ENCODE assay signal across 14 mouse cellular contexts in genomic region chr11:72475408-72475807, GRCm38 (mm10). TPM values are rescaled to one million over a fixed set of nuclear protein-coding genes. Genes with fewer than 3 reads are reported as not detected.
DNase-seq lines count a peak whose midpoint lies in the region; ATAC-seq and TF ChIP-seq lines count a peak whose summit lies in the region.
"Had no signal": no experiment of that assay in that cellular context is flagged by ENCODE, and none has a peak within 500 bp of the region (broad histone marks: within the 10 kb centered on the region; RNA-seq: fewer than 3 reads in every experiment).

No protein-coding gene starts in this region.

- no peak for ATAC-seq in lung, embryonic 15.5 days (ENCODE audit: borderline replicate concordance, extremely low read depth, low FRiP score, low TSS enrichment)
- peak; percentile 80 for ATAC-seq in granulocyte monocyte progenitor cell, adult 5-6 weeks (replicated peaks; ENCODE audit: poor library complexity, severe bottlenecking)
- no peak for ATAC-seq in stomach, embryonic 15.5 days (ENCODE audit: insufficient read depth, low FRiP score, low read depth)
- ATAC-seq: activated CD4-positive, CD25-positive, alpha-beta regulatory T cell, adult 4 months had no signal

- H3K9ac ChIP-seq in lung, embryonic 15.5 days = no peak overlapping the region
- no peak overlapping the region; the same call in 1 of the 2 replicates for H3K9ac ChIP-seq in liver, adult 2 months (ENCODE audit: low read depth, low read length)
- H3K9ac ChIP-seq in stomach, embryonic 15.5 days = no peak overlapping the region
- H3K9ac ChIP-seq: kidney, embryonic 15.5 days; lung, embryonic 14.5 days had no signal

- H3K36me3 ChIP-seq in lung, embryonic 15.5 days = no peaks in the 10 kb centered on the region
- H3K36me3 ChIP-seq in liver, adult 2 months (ENCODE audit: control insufficient read depth, insufficient read depth, low read length) = no peaks in the 10 kb centered on the region
- H3K36me3 ChIP-seq in stomach, embryonic 15.5 days = no peaks in the 10 kb centered on the region
- H3K36me3 ChIP-seq: kidney, embryonic 15.5 days had no signal

- no peak for DNase-seq in lung, postnatal 25 days (ENCODE audit: low spot score)
- DNase-seq in liver, adult 2 months (ENCODE audit: extremely low read depth, low read depth, low spot score) = no peak
- no peak for DNase-seq in embryo, embryonic 10 days (ENCODE audit: low spot score)
- DNase-seq in frontal cortex, adult 2 months (ENCODE audit: extremely low spot score in 1 of 2, low spot score in 1 of 2) = no peak
- DNase-seq: embryo, embryonic 11 days; lung, embryonic 14.5 days; retina, postnatal 1 day had no signal

- H3K4me3 ChIP-seq in lung, embryonic 15.5 days = no peak overlapping the region
- H3K4me3 ChIP-seq in liver, adult 2 months (ENCODE audit: insufficient read depth, low read depth, low read length) = no peak overlapping the region
- no peak overlapping the region for H3K4me3 ChIP-seq in stomach, embryonic 15.5 days (replicated peaks)
- H3K4me3 ChIP-seq: kidney, embryonic 15.5 days; left cerebral cortex, adult 2 months had no signal

- peak overlapping the region; percentile 12; the same call in 1 of the 2 replicates for H3K27ac ChIP-seq in lung, embryonic 15.5 days
- peak overlapping the region; percentile 94 for H3K27ac ChIP-seq in liver, adult 2 months (replicated peaks; ENCODE audit: insufficient read depth, low read depth, low read length)
- H3K27ac ChIP-seq in stomach, embryonic 15.5 days = peak overlapping the region; percentile 51; the same call in 1 of the 2 replicates
- H3K27ac ChIP-seq: kidney, embryonic 15.5 days; left cerebral cortex, adult 2 months had no signal

- no peak for TF ChIP-seq CTCF in liver, adult 2 months (IDR thresholded peaks at IDR 0.05; ENCODE audit: low read depth, low read length)

- H3K4me1 ChIP-seq in lung, embryonic 15.5 days = peaks cover 47% of the 10 kb centered on the region
- H3K4me1 ChIP-seq in liver, adult 2 months (ENCODE audit: control insufficient read depth, insufficient read depth, low read length) = peaks cover 36% of the 10 kb centered on the region
- peaks cover 36% of the 10 kb centered on the region for H3K4me1 ChIP-seq in stomach, embryonic 15.5 days

- no peaks in the 10 kb centered on the region for H3K9me3 ChIP-seq in lung, embryonic 15.5 days
- H3K9me3 ChIP-seq in stomach, embryonic 15.5 days = no peaks in the 10 kb centered on the region
- H3K9me3 ChIP-seq: kidney, embryonic 15.5 days had no signal

- H3K79me2 ChIP-seq in liver, adult 2 months (ENCODE audit: control insufficient read depth, insufficient read depth, low read length) = no peaks in the 10 kb centered on the region; the same call in 1 of the 2 replicates

- WGBS in lung, embryonic 15.5 days = 70% methylated on average over 7 of the region's 7 CpGs
- WGBS in liver, adult 2 months = 81% methylated on average over 7 of the region's 7 CpGs
- WGBS in stomach, embryonic 15.5 days = 69% methylated on average over 7 of the region's 7 CpGs

- no peak overlapping the region for H3K4me2 ChIP-seq in lung, embryonic 15.5 days
- H3K4me2 ChIP-seq in stomach, embryonic 15.5 days = no peak overlapping the region
- H3K4me2 ChIP-seq: kidney, embryonic 15.5 days; lung, embryonic 14.5 days had no signal

- H3K27me3 ChIP-seq in lung, embryonic 15.5 days = no peaks in the 10 kb centered on the region
- H3K27me3 ChIP-seq in liver, adult 2 months (ENCODE audit: control insufficient read depth, insufficient read depth, low read length) = no peaks in the 10 kb centered on the region
- H3K27me3 ChIP-seq in stomach, embryonic 15.5 days (replicated peaks) = no peaks in the 10 kb centered on the region
- H3K27me3 ChIP-seq: kidney, embryonic 15.5 days had no signal

- no peak for TF ChIP-seq POLR2A in liver, adult 2 months (IDR thresholded peaks at IDR 0.05; ENCODE audit: extremely low read depth, insufficient read depth, low read length)

RNA-seq across cellular contexts. Expression of gene Spns2, which starts 14.3 kb away (rescaled TPM):
- polyA plus RNA-seq in lung, embryonic 15.5 days (2015; fragmentation: Nextera tagmentation; extraction: Ambion mirVana) = 5.3 and 6.4 TPM in 2 replicates
- 27.1 and 41.2 TPM in 2 replicates for total RNA-seq in granulocyte monocyte progenitor cell, adult 5-6 weeks (2014; fragmentation: Nextera tagmentation)
- total RNA-seq in granulocyte monocyte progenitor cell, adult 5-6 weeks (2017) = 5.6 TPM in 2 replicates
- 25.4 and 41.1 TPM in 2 replicates for total RNA-seq in liver, adult 2 months (2014; rRNA removed)
- 47.3 and 65.1 TPM in 2 replicates for polyA plus RNA-seq in liver, adult 2 months (2012; rRNA removed)
- polyA plus RNA-seq in stomach, embryonic 15.5 days (2015; fragmentation: Nextera tagmentation; extraction: Ambion mirVana) = 4.2 and 6.0 TPM in 2 replicates
- 45.0 and 47.0 TPM in 2 replicates for polyA plus RNA-seq in frontal cortex, adult 2 months (2012; rRNA removed)
- polyA plus RNA-seq: activated CD4-positive, CD25-positive, alpha-beta regulatory T cell, adult 4 months had no signal

RNA-seq across cellular contexts. Expression of gene Mybbp1a, which starts 34.3 kb away (rescaled TPM):
- 137 and 140 TPM in 2 replicates for polyA plus RNA-seq in lung, embryonic 15.5 days (2015; fragmentation: Nextera tagmentation; extraction: Ambion mirVana)
- total RNA-seq in granulocyte monocyte progenitor cell, adult 5-6 weeks (2014; fragmentation: Nextera tagmentation) = 172 and 173 TPM in 2 replicates
- total RNA-seq in granulocyte monocyte progenitor cell, adult 5-6 weeks (2017) = 132 and 239 TPM in 2 replicates
- total RNA-seq in liver, adult 2 months (2014; rRNA removed) = 13.7 and 18.8 TPM in 2 replicates
- polyA plus RNA-seq in liver, adult 2 months (2012; rRNA removed) = 14.8 and 21.6 TPM in 2 replicates
- polyA plus RNA-seq in stomach, embryonic 15.5 days (2015; fragmentation: Nextera tagmentation; extraction: Ambion mirVana) = 144 and 159 TPM in 2 replicates
- polyA plus RNA-seq in frontal cortex, adult 2 months (2012; rRNA removed) = 55.3 and 61.4 TPM in 2 replicates

RNA-seq across cellular contexts. Expression of gene Ggt6, which starts 40.1 kb away (rescaled TPM):
- 0.14 and 0.26 TPM in 2 replicates for polyA plus RNA-seq in lung, embryonic 15.5 days (2015; fragmentation: Nextera tagmentation; extraction: Ambion mirVana)
- total RNA-seq in granulocyte monocyte progenitor cell, adult 5-6 weeks (2014; fragmentation: Nextera tagmentation) = not detected in 2 replicates
- not detected in 2 replicates for total RNA-seq in granulocyte monocyte progenitor cell, adult 5-6 weeks (2017)
- total RNA-seq in liver, adult 2 months (2014; rRNA removed) = 13.6 and 16.2 TPM in 2 replicates
- 33.7 and 44.3 TPM in 2 replicates for polyA plus RNA-seq in liver, adult 2 months (2012; rRNA removed)
- polyA plus RNA-seq in stomach, embryonic 15.5 days (2015; fragmentation: Nextera tagmentation; extraction: Ambion mirVana) = 4.7 and 4.8 TPM in 2 replicates
- 0.15 and 0.22 TPM in 2 replicates for polyA plus RNA-seq in frontal cortex, adult 2 months (2012; rRNA removed)
- polyA plus RNA-seq: activated CD4-positive, CD25-positive, alpha-beta regulatory T cell, adult 4 months; forebrain, embryonic 11.5 days; lung, embryonic 14.5 days had no signal

Comparison
In these comparisons a context has a peak if more than half of its experiments do, and no peak if none do; other contexts are left out.
1. H3K27ac ChIP-seq: peak in every context shown above with its lines; median percentile 94 in liver, adult 2 months; 51 in stomach, embryonic 15.5 days; 12 in lung, embryonic 15.5 days.